Mouse (Mus musculus): ENCODE results near the gene Caln1. TPM values are rescaled to one million over a fixed set of nuclear protein-coding genes. Genes with fewer than 3 reads are reported as not detected.

Gene Caln1
- polyA plus RNA-seq, 1 experiment from 2014 or later = 0.30 TPM

GRCm38 (mm10) chr5:130673092-130673491 lies 303.8 kb downstream of the Caln1 start:
- H3K27ac ChIP-seq (ENCODE audit: low read length) = no peak overlapping the region
- 67% methylated on average over 3 of the region's 3 CpGs for WGBS
- H3K27me3 ChIP-seq (ENCODE audit: control insufficient read depth, insufficient read depth, low read length) = no peaks in the 10 kb centered on the region
- H3K9ac ChIP-seq (ENCODE audit: low read length) = no peak overlapping the region
- H3K36me3 ChIP-seq (ENCODE audit: control insufficient read depth, insufficient read depth) = no peaks in the 10 kb centered on the region
- H3K9me3 ChIP-seq (replicated peaks; ENCODE audit: control insufficient read depth, low read length) = no peaks in the 10 kb centered on the region; the same call in 1 of the 2 replicates
- ATAC-seq (replicated peaks; ENCODE audit: extremely low read depth, insufficient read depth, low FRiP score) = no peak
- H3K4me1 ChIP-seq (ENCODE audit: control insufficient read depth, insufficient read depth, low read length) = no peaks in the 10 kb centered on the region
- H3K4me2 ChIP-seq (ENCODE audit: low read depth, low read length) = no peak overlapping the region
- H3K4me3 ChIP-seq (ENCODE audit: low read length) = no peak overlapping the region

GRCm38 (mm10) chr5:130677895-130678294 lies 308.6 kb downstream of the Caln1 start:
- 78% methylated on average over 2 of the region's 2 CpGs for WGBS
- Histone ChIP-seq H3K4me2 (ENCODE audit: low read depth, low read length) (no peak overlapping the region), H3K4me3 (ENCODE audit: low read length) (no peak overlapping the region), H3K27me3 (ENCODE audit: control insufficient read depth, insufficient read depth, low read length) (no peaks in the 10 kb centered on the region), H3K27ac (ENCODE audit: low read length) (no peak overlapping the region), H3K4me1 (ENCODE audit: control insufficient read depth, insufficient read depth, low read length) (no peaks in the 10 kb centered on the region), H3K36me3 (ENCODE audit: control insufficient read depth, insufficient read depth) (no peaks in the 10 kb centered on the region), H3K9ac (ENCODE audit: low read length) (no peak overlapping the region), H3K9me3 (replicated peaks; ENCODE audit: control insufficient read depth, low read length) (no peaks in the 10 kb centered on the region; the same call in 1 of the 2 replicates)
- no peak for ATAC-seq (replicated peaks; ENCODE audit: extremely low read depth, insufficient read depth, low FRiP score)

GRCm38 (mm10) chr5:130685911-130686658 lies 316.8 kb downstream of the Caln1 start:
- H3K36me3 ChIP-seq (ENCODE audit: control insufficient read depth, insufficient read depth) = no peaks in the 10 kb centered on the region
- no peak for ATAC-seq (replicated peaks; ENCODE audit: extremely low read depth, insufficient read depth, low FRiP score)
- H3K4me1 ChIP-seq (ENCODE audit: control insufficient read depth, insufficient read depth, low read length) = no peaks in the 10 kb centered on the region
- H3K9ac ChIP-seq (ENCODE audit: low read length) = no peak overlapping the region
- H3K4me3 ChIP-seq (ENCODE audit: low read length) = no peak overlapping the region
- WGBS = 67% methylated on average over 5 of the region's 5 CpGs
- no peaks in the 10 kb centered on the region for H3K9me3 ChIP-seq (replicated peaks; ENCODE audit: control insufficient read depth, low read length)
- no peaks in the 10 kb centered on the region for H3K27me3 ChIP-seq (ENCODE audit: control insufficient read depth, insufficient read depth, low read length)
- no peak overlapping the region for H3K4me2 ChIP-seq (ENCODE audit: low read depth, low read length)
- H3K27ac ChIP-seq (ENCODE audit: low read length) = no peak overlapping the region

- no peak for ATAC-seq (replicated peaks; ENCODE audit: extremely low read depth, insufficient read depth, low FRiP score)
- Histone ChIP-seq H3K4me1 (ENCODE audit: control insufficient read depth, insufficient read depth, low read length) (no peaks in the 10 kb centered on the region), H3K36me3 (ENCODE audit: control insufficient read depth, insufficient read depth) (no peaks in the 10 kb centered on the region), H3K4me3 (ENCODE audit: low read length) (no peak overlapping the region), H3K27me3 (ENCODE audit: control insufficient read depth, insufficient read depth, low read length) (no peaks in the 10 kb centered on the region), H3K9me3 (replicated peaks; ENCODE audit: control insufficient read depth, low read length) (no peaks in the 10 kb centered on the region), H3K9ac (ENCODE audit: low read length) (no peak overlapping the region), H3K27ac (ENCODE audit: low read length) (no peak overlapping the region), H3K4me2 (ENCODE audit: low read depth, low read length) (no peak overlapping the region)
- 30% methylated on average over 16 of the region's 16 CpGs for WGBS
These were observed 319.3 kb downstream of the Caln1 start for GRCm38 (mm10) chr5:130688385-130689138.

GRCm38 (mm10) chr5:130691349-130691748 lies 322.1 kb downstream of the Caln1 start:
- Histone ChIP-seq H3K9ac (ENCODE audit: low read length) (no peak overlapping the region), H3K9me3 (replicated peaks; ENCODE audit: control insufficient read depth, low read length) (no peaks in the 10 kb centered on the region), H3K27me3 (ENCODE audit: control insufficient read depth, insufficient read depth, low read length) (no peaks in the 10 kb centered on the region), H3K27ac (ENCODE audit: low read length) (no peak overlapping the region), H3K4me3 (ENCODE audit: low read length) (no peak overlapping the region), H3K4me1 (ENCODE audit: control insufficient read depth, insufficient read depth, low read length) (no peaks in the 10 kb centered on the region), H3K36me3 (ENCODE audit: control insufficient read depth, insufficient read depth) (no peaks in the 10 kb centered on the region), H3K4me2 (ENCODE audit: low read depth, low read length) (no peak overlapping the region)
- no peak for ATAC-seq (replicated peaks; ENCODE audit: extremely low read depth, insufficient read depth, low FRiP score)
- 55% methylated on average over 3 of the region's 3 CpGs for WGBS

- Histone ChIP-seq H3K4me1 (ENCODE audit: control insufficient read depth, insufficient read depth, low read length) (no peaks in the 10 kb centered on the region), H3K27me3 (ENCODE audit: control insufficient read depth, insufficient read depth, low read length) (no peaks in the 10 kb centered on the region), H3K9me3 (replicated peaks; ENCODE audit: control insufficient read depth, low read length) (no peaks in the 10 kb centered on the region; the same call in 1 of the 2 replicates), H3K4me2 (ENCODE audit: low read depth, low read length) (no peak overlapping the region), H3K9ac (ENCODE audit: low read length) (no peak overlapping the region), H3K27ac (ENCODE audit: low read length) (no peak overlapping the region), H3K36me3 (ENCODE audit: control insufficient read depth, insufficient read depth) (no peaks in the 10 kb centered on the region), H3K4me3 (ENCODE audit: low read length) (no peak overlapping the region)
- 83% methylated on average over 4 of the region's 4 CpGs for WGBS
- ATAC-seq (replicated peaks; ENCODE audit: extremely low read depth, insufficient read depth, low FRiP score) = no peak
These were observed 330.2 kb downstream of the Caln1 start for GRCm38 (mm10) chr5:130699476-130699875.

GRCm38 (mm10) chr5:130701777-130702176 lies 332.5 kb downstream of the Caln1 start:
- Histone ChIP-seq H3K36me3 (ENCODE audit: control insufficient read depth, insufficient read depth) (no peaks in the 10 kb centered on the region), H3K27me3 (ENCODE audit: control insufficient read depth, insufficient read depth, low read length) (no peaks in the 10 kb centered on the region), H3K4me3 (ENCODE audit: low read length) (no peak overlapping the region), H3K9ac (ENCODE audit: low read length) (no peak overlapping the region), H3K4me2 (ENCODE audit: low read depth, low read length) (no peak overlapping the region), H3K9me3 (replicated peaks; ENCODE audit: control insufficient read depth, low read length) (no peaks in the 10 kb centered on the region; the same call in 1 of the 2 replicates), H3K4me1 (ENCODE audit: control insufficient read depth, insufficient read depth, low read length) (no peaks in the 10 kb centered on the region), H3K27ac (ENCODE audit: low read length) (no peak overlapping the region)
- 72% methylated on average over 6 of the region's 6 CpGs for WGBS
- no peak for ATAC-seq (replicated peaks; ENCODE audit: extremely low read depth, insufficient read depth, low FRiP score)

GRCm38 (mm10) chr5:130702361-130702760 lies 333.1 kb downstream of the Caln1 start:
- WGBS = 65% methylated on average over 4 of the region's 4 CpGs
- no peak for ATAC-seq (replicated peaks; ENCODE audit: extremely low read depth, insufficient read depth, low FRiP score)
- H3K9ac ChIP-seq (ENCODE audit: low read length) = no peak overlapping the region

GRCm38 (mm10) chr5:130704866-130705265 lies 335.6 kb downstream of the Caln1 start:
- Histone ChIP-seq H3K27me3 (ENCODE audit: control insufficient read depth, insufficient read depth, low read length) (no peaks in the 10 kb centered on the region), H3K27ac (ENCODE audit: low read length) (no peak overlapping the region), H3K9ac (ENCODE audit: low read length) (no peak overlapping the region), H3K9me3 (replicated peaks; ENCODE audit: control insufficient read depth, low read length) (no peaks in the 10 kb centered on the region; the same call in 1 of the 2 replicates), H3K4me3 (ENCODE audit: low read length) (no peak overlapping the region), H3K36me3 (ENCODE audit: control insufficient read depth, insufficient read depth) (no peaks in the 10 kb centered on the region), H3K4me2 (ENCODE audit: low read depth, low read length) (no peak overlapping the region), H3K4me1 (ENCODE audit: control insufficient read depth, insufficient read depth, low read length) (no peaks in the 10 kb centered on the region)
- WGBS = 81% methylated on average over 4 of the region's 4 CpGs
- no peak for ATAC-seq (replicated peaks; ENCODE audit: extremely low read depth, insufficient read depth, low FRiP score)

More at GRCm38 (mm10) chr5:130702361-130702760, 333.1 kb downstream of the Caln1 start:
- H3K27me3 ChIP-seq (ENCODE audit: control insufficient read depth, insufficient read depth, low read length) = no peaks in the 10 kb centered on the region
- H3K4me1 ChIP-seq (ENCODE audit: control insufficient read depth, insufficient read depth, low read length) = no peaks in the 10 kb centered on the region
- no peaks in the 10 kb centered on the region for H3K36me3 ChIP-seq (ENCODE audit: control insufficient read depth, insufficient read depth)
- no peaks in the 10 kb centered on the region; the same call in 1 of the 2 replicates for H3K9me3 ChIP-seq (replicated peaks; ENCODE audit: control insufficient read depth, low read length)
- no peak overlapping the region for H3K4me2 ChIP-seq (ENCODE audit: low read depth, low read length)
- H3K4me3 ChIP-seq (ENCODE audit: low read length) = no peak overlapping the region
- no peak overlapping the region for H3K27ac ChIP-seq (ENCODE audit: low read length)

Data from heart, embryonic 16.5 days (tissue).